Mouse (Mus musculus): ENCODE measurements at regions not wholly inside any gene's neighbourhood (a gene's known extent, or its start where the extent isn't known, plus 50 kb on each side); places are given as distances from the start of the nearest gene placed in this dataset.

- no peak overlapping the region for H3K4me3 ChIP-seq (ENCODE audit: low read depth, low read length)
- no peak for DNase-seq (ENCODE audit: low spot score)
- H3K9ac ChIP-seq (ENCODE audit: low read length): no peak overlapping the region
- no peak for ATAC-seq (ENCODE audit: insufficient number of reproducible peaks, low FRiP score, low TSS enrichment, low read depth)
- no peak overlapping the region for H3K27ac ChIP-seq (replicated peaks; ENCODE audit: low read depth, low read length)
- H3K27me3 ChIP-seq (ENCODE audit: control insufficient read depth, insufficient read depth, low read length): no peaks in the 10 kb centered on the region
- no peak overlapping the region for H3K4me2 ChIP-seq (ENCODE audit: low read depth, severe bottlenecking)
- no peaks in the 10 kb centered on the region for H3K4me1 ChIP-seq (ENCODE audit: control insufficient read depth, insufficient read depth, low read length)
- no peaks in the 10 kb centered on the region for H3K9me3 ChIP-seq (ENCODE audit: control insufficient read depth, low read length)
- no peaks in the 10 kb centered on the region for H3K36me3 ChIP-seq (ENCODE audit: control insufficient read depth, insufficient read depth, low read length)
- WGBS: 91% methylated on average over 3 of the region's 3 CpGs
Observed at GRCm38 (mm10) chr15:62220620-62221019, 1297.8 kb upstream of the A1bg start.

- WGBS: 90% methylated on average over 9 of the region's 9 CpGs
- no peak overlapping the region for H3K4me3 ChIP-seq (ENCODE audit: low read depth, low read length)
- no peaks in the 10 kb centered on the region for H3K4me1 ChIP-seq (ENCODE audit: control insufficient read depth, insufficient read depth, low read length)
- H3K27ac ChIP-seq (replicated peaks; ENCODE audit: low read depth, low read length): no peak overlapping the region
- no peak overlapping the region for H3K4me2 ChIP-seq (ENCODE audit: low read depth, severe bottlenecking)
- DNase-seq (ENCODE audit: low spot score) (no peak), ATAC-seq (ENCODE audit: insufficient number of reproducible peaks, low FRiP score, low TSS enrichment, low read depth) (no peak)
- H3K27me3 ChIP-seq (ENCODE audit: control insufficient read depth, insufficient read depth, low read length): no peaks in the 10 kb centered on the region
- no peaks in the 10 kb centered on the region for H3K9me3 ChIP-seq (ENCODE audit: control insufficient read depth, low read length)
- no peak overlapping the region for H3K9ac ChIP-seq (ENCODE audit: low read length)
- no peaks in the 10 kb centered on the region for H3K36me3 ChIP-seq (ENCODE audit: control insufficient read depth, insufficient read depth, low read length)
Observed at GRCm38 (mm10) chr15:62219934-62220540, 1297.2 kb upstream of the A1bg start.

- 91% methylated on average over 21 of the region's 21 CpGs for WGBS
- no peaks in the 10 kb centered on the region for H3K27me3 ChIP-seq (ENCODE audit: control insufficient read depth, insufficient read depth, low read length)
- no peak for DNase-seq (ENCODE audit: low spot score)
- no peaks in the 10 kb centered on the region for H3K4me1 ChIP-seq (ENCODE audit: control insufficient read depth, insufficient read depth, low read length)
- no peaks in the 10 kb centered on the region for H3K9me3 ChIP-seq (ENCODE audit: control insufficient read depth, low read length)
- H3K4me2 ChIP-seq (ENCODE audit: low read depth, severe bottlenecking): no peak overlapping the region
- no peak overlapping the region for H3K4me3 ChIP-seq (ENCODE audit: low read depth, low read length)
- ATAC-seq (ENCODE audit: insufficient number of reproducible peaks, low FRiP score, low TSS enrichment, low read depth): no peak
- H3K9ac ChIP-seq (ENCODE audit: low read length): no peak overlapping the region
- no peak overlapping the region for H3K27ac ChIP-seq (replicated peaks; ENCODE audit: low read depth, low read length)
- no peaks in the 10 kb centered on the region for H3K36me3 ChIP-seq (ENCODE audit: control insufficient read depth, insufficient read depth, low read length)
Observed at GRCm38 (mm10) chr15:62218346-62219080, 1295.7 kb upstream of the A1bg start.

- no peak overlapping the region for H3K27ac ChIP-seq (replicated peaks; ENCODE audit: low read depth, low read length)
- 85% methylated on average over 8 of the region's 8 CpGs for WGBS
Observed at GRCm38 (mm10) chr15:62216688-62217477, 1294.1 kb upstream of the A1bg start.

GRCm38 (mm10) chr15:62215616-62216398 lies 1293.0 kb upstream of the A1bg start:
- Histone ChIP-seq H3K27ac (replicated peaks; ENCODE audit: low read depth, low read length) (no peak overlapping the region), H3K9ac (ENCODE audit: low read length) (no peak overlapping the region), H3K4me1 (ENCODE audit: control insufficient read depth, insufficient read depth, low read length) (no peaks in the 10 kb centered on the region), H3K27me3 (ENCODE audit: control insufficient read depth, insufficient read depth, low read length) (no peaks in the 10 kb centered on the region), H3K9me3 (ENCODE audit: control insufficient read depth, low read length) (no peaks in the 10 kb centered on the region), H3K4me2 (ENCODE audit: low read depth, severe bottlenecking) (no peak overlapping the region), H3K36me3 (ENCODE audit: control insufficient read depth, insufficient read depth, low read length) (no peaks in the 10 kb centered on the region), H3K4me3 (ENCODE audit: low read depth, low read length) (no peak overlapping the region)
- WGBS: 79% methylated on average over 8 of the region's 8 CpGs
- no peak for DNase-seq (ENCODE audit: low spot score)
- no peak for ATAC-seq (ENCODE audit: insufficient number of reproducible peaks, low FRiP score, low TSS enrichment, low read depth)

More at GRCm38 (mm10) chr15:62216688-62217477, 1294.1 kb upstream of the A1bg start:
- no peak for ATAC-seq (ENCODE audit: insufficient number of reproducible peaks, low FRiP score, low TSS enrichment, low read depth)
- Histone ChIP-seq H3K27me3 (ENCODE audit: control insufficient read depth, insufficient read depth, low read length) (no peaks in the 10 kb centered on the region), H3K4me2 (ENCODE audit: low read depth, severe bottlenecking) (no peak overlapping the region), H3K36me3 (ENCODE audit: control insufficient read depth, insufficient read depth, low read length) (no peaks in the 10 kb centered on the region), H3K4me3 (ENCODE audit: low read depth, low read length) (no peak overlapping the region), H3K9me3 (ENCODE audit: control insufficient read depth, low read length) (no peaks in the 10 kb centered on the region), H3K4me1 (ENCODE audit: control insufficient read depth, insufficient read depth, low read length) (no peaks in the 10 kb centered on the region), H3K9ac (ENCODE audit: low read length) (no peak overlapping the region)
- DNase-seq (ENCODE audit: low spot score): no peak

GRCm38 (mm10) chr15:62214300-62214699 lies 1291.5 kb upstream of the A1bg start:
- WGBS: 87% methylated on average over 4 of the region's 4 CpGs
- no peak for ATAC-seq (ENCODE audit: insufficient number of reproducible peaks, low FRiP score, low TSS enrichment, low read depth)
- no peaks in the 10 kb centered on the region for H3K4me1 ChIP-seq (ENCODE audit: control insufficient read depth, insufficient read depth, low read length)
- no peaks in the 10 kb centered on the region for H3K36me3 ChIP-seq (ENCODE audit: control insufficient read depth, insufficient read depth, low read length)
- H3K9me3 ChIP-seq (ENCODE audit: control insufficient read depth, low read length): no peaks in the 10 kb centered on the region
- H3K27me3 ChIP-seq (ENCODE audit: control insufficient read depth, insufficient read depth, low read length): no peaks in the 10 kb centered on the region
- DNase-seq (ENCODE audit: low spot score): no peak
- H3K9ac ChIP-seq (ENCODE audit: low read length): no peak overlapping the region
- no peak overlapping the region for H3K4me3 ChIP-seq (ENCODE audit: low read depth, low read length)
- no peak overlapping the region for H3K4me2 ChIP-seq (ENCODE audit: low read depth, severe bottlenecking)
- H3K27ac ChIP-seq (replicated peaks; ENCODE audit: low read depth, low read length): no peak overlapping the region

GRCm38 (mm10) chr15:62212283-62212910 lies 1289.6 kb upstream of the A1bg start:
- ATAC-seq (ENCODE audit: insufficient number of reproducible peaks, low FRiP score, low TSS enrichment, low read depth): no peak

More at GRCm38 (mm10) chr15:62212283-62212910, 1289.6 kb upstream of the A1bg start:
- Histone ChIP-seq H3K27ac (replicated peaks; ENCODE audit: low read depth, low read length) (no peak overlapping the region), H3K4me1 (ENCODE audit: control insufficient read depth, insufficient read depth, low read length) (no peaks in the 10 kb centered on the region), H3K4me2 (ENCODE audit: low read depth, severe bottlenecking) (no peak overlapping the region), H3K36me3 (ENCODE audit: control insufficient read depth, insufficient read depth, low read length) (no peaks in the 10 kb centered on the region), H3K4me3 (ENCODE audit: low read depth, low read length) (no peak overlapping the region), H3K27me3 (ENCODE audit: control insufficient read depth, insufficient read depth, low read length) (no peaks in the 10 kb centered on the region), H3K9ac (ENCODE audit: low read length) (no peak overlapping the region), H3K9me3 (ENCODE audit: control insufficient read depth, low read length) (no peaks in the 10 kb centered on the region)
- no peak for DNase-seq (ENCODE audit: low spot score)
- WGBS: 90% methylated on average over 5 of the region's 5 CpGs
